ENCODE assay signal across 22 mouse cellular contexts in the genomic region with DNA sequence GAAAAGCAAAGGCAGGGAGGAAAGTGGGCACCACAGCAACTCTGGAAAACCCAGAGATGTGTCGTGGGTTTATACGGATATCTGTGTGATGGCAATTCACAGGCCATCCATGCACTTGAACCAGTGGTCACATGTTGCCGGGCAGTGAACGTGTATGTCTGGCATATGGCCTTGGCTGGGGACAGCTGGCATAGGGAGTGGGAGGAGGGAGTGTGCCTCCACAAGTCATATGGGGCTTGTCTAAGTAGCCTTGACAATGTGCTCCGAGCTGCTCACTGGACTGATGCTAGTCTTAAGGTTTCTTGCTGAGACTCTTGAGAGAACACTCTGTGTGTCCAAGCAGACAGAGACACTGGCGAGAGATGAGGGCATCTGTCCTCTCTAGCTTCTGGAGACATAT.
DNase-seq lines count a peak whose midpoint lies in the region; ATAC-seq and TF ChIP-seq lines count a peak whose summit lies in the region.
"Had no signal": no experiment of that assay in that cellular context is flagged by ENCODE, and none has a peak within 500 bp of the region (broad histone marks: within the 10 kb centered on the region; RNA-seq: fewer than 3 reads in every experiment).

No protein-coding gene starts in this region.

- no peak overlapping the region for H3K9ac ChIP-seq in hindbrain, embryonic 11.5 days (ENCODE audit: low read depth, low read length)
- no peak overlapping the region for H3K9ac ChIP-seq in midbrain, postnatal 0 days (replicated peaks; ENCODE audit: low read length, poor library complexity, severe bottlenecking)
- no peak overlapping the region for H3K9ac ChIP-seq in midbrain, embryonic 11.5 days (ENCODE audit: low read length)
- H3K9ac ChIP-seq: embryonic facial prominence, embryonic 12.5 days; kidney, embryonic 15.5 days; limb, embryonic 13.5 days; liver, embryonic 12.5 days; neural tube, embryonic 15.5 days had no signal

- H3K4me3 ChIP-seq in hindbrain, embryonic 11.5 days (ENCODE audit: low read depth, low read length) = no peak overlapping the region
- no peak overlapping the region for H3K4me3 ChIP-seq in hindbrain, embryonic 10.5 days
- H3K4me3 ChIP-seq in midbrain, postnatal 0 days (ENCODE audit: low read depth, low read length) = no peak overlapping the region
- H3K4me3 ChIP-seq in midbrain, embryonic 11.5 days (ENCODE audit: low read depth, low read length) = no peak overlapping the region
- H3K4me3 ChIP-seq: embryonic facial prominence, embryonic 12.5 days; kidney, embryonic 15.5 days; limb, embryonic 13.5 days; liver, embryonic 12.5 days; myocyte; neural tube, embryonic 15.5 days had no signal

- no peak overlapping the region for H3K27ac ChIP-seq in hindbrain, embryonic 11.5 days (ENCODE audit: low read depth, low read length)
- no peak overlapping the region for H3K27ac ChIP-seq in hindbrain, embryonic 10.5 days
- H3K27ac ChIP-seq in midbrain, postnatal 0 days (ENCODE audit: low read depth, low read length) = no peak overlapping the region
- H3K27ac ChIP-seq in midbrain, embryonic 11.5 days (ENCODE audit: low read depth, low read length) = no peak overlapping the region
- H3K27ac ChIP-seq: embryonic facial prominence, embryonic 12.5 days; kidney, embryonic 15.5 days; limb, embryonic 13.5 days; liver, embryonic 12.5 days; neural tube, embryonic 15.5 days; stomach, postnatal 0 days had no signal

- no peak overlapping the region for H3K4me2 ChIP-seq in hindbrain, embryonic 11.5 days (replicated peaks; ENCODE audit: low read depth, low read length)
- H3K4me2 ChIP-seq in midbrain, postnatal 0 days (ENCODE audit: low read depth, low read length, poor library complexity, severe bottlenecking) = no peak overlapping the region
- H3K4me2 ChIP-seq in midbrain, embryonic 11.5 days = no peak overlapping the region
- H3K4me2 ChIP-seq: embryonic facial prominence, embryonic 12.5 days; kidney, embryonic 15.5 days; limb, embryonic 13.5 days; liver, embryonic 12.5 days; neural tube, embryonic 15.5 days had no signal

- no peaks in the 10 kb centered on the region for H3K9me3 ChIP-seq in hindbrain, embryonic 11.5 days (ENCODE audit: control insufficient read depth, low read length)
- H3K9me3 ChIP-seq in hindbrain, embryonic 10.5 days = no peaks in the 10 kb centered on the region
- H3K9me3 ChIP-seq in midbrain, postnatal 0 days (ENCODE audit: low read length) = no peaks in the 10 kb centered on the region
- no peaks in the 10 kb centered on the region for H3K9me3 ChIP-seq in midbrain, embryonic 11.5 days (ENCODE audit: control insufficient read depth, low read length)
- H3K9me3 ChIP-seq: embryonic facial prominence, embryonic 12.5 days; kidney, embryonic 15.5 days; limb, embryonic 13.5 days; liver, embryonic 12.5 days; neural tube, embryonic 15.5 days had no signal

- no peaks in the 10 kb centered on the region for H3K27me3 ChIP-seq in hindbrain, embryonic 11.5 days (ENCODE audit: control insufficient read depth, insufficient read depth, low read length)
- H3K27me3 ChIP-seq in hindbrain, embryonic 10.5 days (ENCODE audit: insufficient read depth, poor library complexity, severe bottlenecking) = no peaks in the 10 kb centered on the region
- no peaks in the 10 kb centered on the region for H3K27me3 ChIP-seq in midbrain, postnatal 0 days (ENCODE audit: insufficient read depth, low read length)
- H3K27me3 ChIP-seq in midbrain, embryonic 11.5 days (ENCODE audit: control insufficient read depth, insufficient read depth, low read length) = no peaks in the 10 kb centered on the region
- H3K27me3 ChIP-seq: embryonic facial prominence, embryonic 12.5 days; kidney, embryonic 15.5 days; limb, embryonic 13.5 days; liver, embryonic 12.5 days; neural tube, embryonic 15.5 days had no signal

- ATAC-seq in hindbrain, embryonic 11.5 days (ENCODE audit: low FRiP score) = no peak
- ATAC-seq in midbrain, postnatal 0 days (ENCODE audit: low FRiP score) = peak; percentile 23; the same call in 1 of the 2 replicates
- ATAC-seq in midbrain, embryonic 11.5 days (ENCODE audit: low FRiP score) = no peak; the same call in 1 of the 2 replicates
- ATAC-seq: intestine, postnatal 0 days; liver, embryonic 12.5 days had no signal

- peak; percentile 45 to 46 for DNase-seq in cerebellum, postnatal 14 days
- DNase-seq in cerebellum, adult 9-10 months = no peak
- DNase-seq in hindbrain, embryonic 11.5 days (ENCODE audit: low spot score) = peak; percentile 13
- DNase-seq in hindbrain, embryonic 10.5 days (ENCODE audit: low spot score) = no peak
- DNase-seq in midbrain, postnatal 0 days (ENCODE audit: low spot score) = peak; percentile 69
- no peak for DNase-seq in midbrain, embryonic 11.5 days (ENCODE audit: low spot score, missing footprints)
- no peak for DNase-seq in right cerebral cortex, adult 18-20 months
- DNase-seq: adrenal gland, postnatal 25 days; kidney, postnatal 36 days; layer of hippocampus, postnatal 36 days; lung, adult 18-20 months; lung, postnatal 10 days; midbrain, embryonic 14.5 days; right cerebral cortex, postnatal 14 days had no signal

- 76% methylated on average over 6 of the region's 6 CpGs for WGBS in hindbrain, embryonic 11.5 days
- 83% methylated on average over 6 of the region's 6 CpGs for WGBS in hindbrain, embryonic 10.5 days
- WGBS in midbrain, postnatal 0 days = 67% methylated on average over 6 of the region's 6 CpGs
- 87% methylated on average over 6 of the region's 6 CpGs for WGBS in midbrain, embryonic 11.5 days

- no peak for TF ChIP-seq CTCF in midbrain, postnatal 0 days (IDR thresholded peaks at IDR 0.05)

- no peaks in the 10 kb centered on the region for H3K4me1 ChIP-seq in hindbrain, embryonic 11.5 days (replicated peaks; ENCODE audit: control insufficient read depth, insufficient read depth, low read length)
- no peaks in the 10 kb centered on the region for H3K4me1 ChIP-seq in hindbrain, embryonic 10.5 days (replicated peaks)
- 0 out of 2 replicates have a peak, but pooled peaks cover 3% of the 10 kb centered on the region for H3K4me1 ChIP-seq in midbrain, postnatal 0 days (ENCODE audit: insufficient read depth, low read length)
- no peaks in the 10 kb centered on the region for H3K4me1 ChIP-seq in midbrain, embryonic 11.5 days (ENCODE audit: control insufficient read depth, insufficient read depth, low read length)
- H3K4me1 ChIP-seq: embryonic facial prominence, embryonic 12.5 days; kidney, embryonic 15.5 days; liver, embryonic 12.5 days had no signal

- no peaks in the 10 kb centered on the region for H3K36me3 ChIP-seq in hindbrain, embryonic 11.5 days (ENCODE audit: control insufficient read depth, insufficient read depth, low read length)
- H3K36me3 ChIP-seq in hindbrain, embryonic 10.5 days = no peaks in the 10 kb centered on the region
- H3K36me3 ChIP-seq in midbrain, postnatal 0 days (ENCODE audit: insufficient read depth, low read length) = no peaks in the 10 kb centered on the region
- H3K36me3 ChIP-seq in midbrain, embryonic 11.5 days (ENCODE audit: control insufficient read depth, insufficient read depth, low read length) = no peaks in the 10 kb centered on the region
- H3K36me3 ChIP-seq: embryonic facial prominence, embryonic 12.5 days; kidney, embryonic 15.5 days; limb, embryonic 13.5 days; liver, embryonic 12.5 days; neural tube, embryonic 15.5 days had no signal

Comparison
In these comparisons a context has a peak if more than half of its experiments do, and no peak if none do; other contexts are left out.
1. DNase-seq: peak in cerebellum, postnatal 14 days (2 of 2), hindbrain, embryonic 11.5 days (single experiment) and midbrain, postnatal 0 days (single experiment); none in cerebellum, adult 9-10 months (single experiment), hindbrain, embryonic 10.5 days (single experiment), midbrain, embryonic 11.5 days (single experiment) and right cerebral cortex, adult 18-20 months (single experiment).